Mouse (Mus musculus) embryo, embryonic 9.5 days (tissue): ENCODE results near the gene Trim46.

Source experiments
- DNase-seq: peaks from one replicate; pipeline ENCODE4 v3.0.0-alpha.2; 2017; ENCODE audit errors: extremely low spot score

Gene Trim46

DNA sequence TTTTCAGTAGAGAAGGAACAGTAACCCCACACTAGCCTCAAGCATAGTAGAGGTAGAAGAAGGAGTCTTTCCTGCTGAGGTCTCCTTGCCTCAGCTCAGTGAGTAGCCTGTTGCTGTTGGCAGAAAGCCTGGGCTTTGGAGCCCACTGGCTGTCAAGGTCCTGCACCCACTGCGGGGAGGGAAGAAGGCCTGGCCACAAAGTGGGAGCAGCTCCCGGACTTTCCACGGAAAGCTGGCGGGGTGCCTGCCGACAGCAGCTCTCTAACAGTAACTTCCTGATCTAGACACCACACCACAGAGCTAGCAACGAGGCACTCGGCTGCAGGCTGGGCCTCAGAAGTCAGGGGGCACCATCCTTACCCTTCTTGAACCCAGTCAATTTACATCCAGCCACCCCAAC, 35.4 kb downstream of the Trim46 start:
- no peak for DNase-seq

DNA sequence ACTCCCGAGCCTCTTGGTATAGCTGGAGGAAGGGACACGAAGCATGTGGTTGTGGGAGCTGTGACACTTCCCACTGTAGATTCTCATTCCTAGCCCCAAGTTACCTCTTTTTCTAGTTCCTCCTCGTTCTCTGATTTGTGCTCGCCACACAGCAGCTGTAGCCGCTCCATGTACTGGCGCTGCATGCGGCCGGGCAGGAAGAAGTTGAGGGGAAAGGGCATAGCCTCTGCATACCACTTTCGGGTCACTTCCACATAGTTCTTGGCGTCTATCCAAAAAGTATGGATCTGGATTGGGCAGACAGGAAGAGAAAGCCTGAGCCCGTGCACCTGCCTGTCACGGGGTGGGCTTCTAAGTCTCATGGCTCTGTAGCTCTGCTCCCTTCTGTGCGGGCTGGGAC, 35.9 kb downstream of the Trim46 start:
- no peak for DNase-seq

DNA sequence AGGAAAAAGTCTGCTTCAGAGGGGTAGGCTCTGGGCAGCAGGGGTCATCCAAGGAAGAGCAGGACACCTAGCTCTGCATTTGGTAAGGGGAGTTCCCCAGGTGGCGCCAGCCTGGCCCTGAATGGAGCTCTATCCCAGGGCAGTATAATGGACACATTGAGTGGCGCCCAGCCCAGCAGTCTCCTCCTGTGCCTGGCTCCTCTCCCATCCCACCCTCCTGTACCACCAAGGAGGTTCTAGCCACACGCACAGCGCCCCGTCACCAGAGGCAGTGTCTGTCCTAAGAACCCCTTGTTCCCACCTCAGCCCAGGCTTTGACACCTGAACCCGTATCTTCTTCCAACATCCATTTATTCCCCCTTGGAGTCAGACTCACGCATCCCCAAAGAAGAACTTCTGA, 36.4 kb downstream of the Trim46 start:
- no peak for DNase-seq

DNA sequence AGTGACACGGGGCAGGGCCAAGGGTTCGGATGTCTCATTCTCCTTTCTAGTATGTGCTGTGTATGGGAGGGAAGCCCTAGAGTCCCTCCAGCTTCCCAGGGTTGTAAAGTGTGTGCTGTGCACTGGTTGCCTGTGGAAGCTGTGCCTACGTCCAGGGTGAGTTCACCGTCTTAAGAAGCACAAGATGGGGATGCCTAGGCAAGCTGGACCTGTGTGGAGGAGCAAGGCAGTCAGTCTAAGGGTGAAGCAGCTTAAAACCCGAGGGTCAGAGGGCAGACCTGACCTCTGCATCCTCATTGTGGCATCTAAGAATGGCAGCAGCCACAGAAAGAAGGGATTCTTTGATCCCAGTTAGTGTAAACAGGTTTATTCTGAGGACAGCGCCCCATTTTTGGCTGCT, 37.4 kb downstream of the Trim46 start:
- DNase-seq: no peak

DNA sequence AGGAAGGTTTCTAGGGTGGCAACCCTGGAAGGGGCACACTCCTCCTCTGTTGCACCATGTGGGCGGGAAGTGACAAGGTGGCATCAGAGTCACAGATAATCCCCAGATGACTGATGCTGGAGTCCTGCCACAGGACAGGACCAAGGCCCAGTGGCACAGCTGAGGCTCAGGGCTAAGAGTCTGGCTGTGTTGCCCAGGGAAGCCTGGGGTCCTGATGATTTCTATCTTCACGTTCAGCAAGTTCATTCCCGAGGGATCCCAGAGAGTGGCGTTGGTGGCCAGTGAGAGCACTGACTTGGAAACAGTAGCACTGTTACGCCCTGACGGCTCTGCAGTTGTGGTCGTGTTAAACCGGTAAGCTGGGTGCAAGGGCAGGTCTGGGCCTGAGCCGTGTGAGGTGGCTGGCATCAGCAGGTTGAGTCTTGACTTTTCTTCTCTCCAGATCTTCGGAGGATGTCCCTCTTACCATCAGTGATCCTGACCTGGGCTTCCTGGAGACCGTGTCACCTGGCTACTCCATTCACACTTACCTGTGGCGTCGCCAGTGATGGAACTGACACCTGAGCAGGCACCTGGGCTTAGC, 37.9 kb downstream of the Trim46 start:
- DNase-seq: no peak

DNA sequence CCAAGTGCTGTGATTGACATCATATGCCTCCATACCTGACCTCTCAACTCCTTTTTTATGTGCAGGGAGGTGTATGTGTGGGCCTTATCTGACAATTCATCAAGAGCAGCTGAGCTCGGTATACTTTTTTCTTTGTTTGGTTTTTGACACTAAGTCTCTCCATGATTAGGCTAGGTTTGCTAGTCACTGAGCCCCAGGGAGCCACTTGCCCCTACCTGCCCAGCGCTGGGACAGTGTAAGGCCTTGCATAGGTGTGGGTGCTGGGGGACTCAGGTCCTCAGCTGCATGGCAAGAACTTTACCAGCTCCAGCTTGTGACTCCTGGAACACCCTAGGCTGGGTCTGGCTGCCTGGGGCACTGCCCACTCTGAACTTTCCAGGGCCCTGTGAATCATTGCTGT, 39.4 kb downstream of the Trim46 start:
- no peak for DNase-seq

DNA sequence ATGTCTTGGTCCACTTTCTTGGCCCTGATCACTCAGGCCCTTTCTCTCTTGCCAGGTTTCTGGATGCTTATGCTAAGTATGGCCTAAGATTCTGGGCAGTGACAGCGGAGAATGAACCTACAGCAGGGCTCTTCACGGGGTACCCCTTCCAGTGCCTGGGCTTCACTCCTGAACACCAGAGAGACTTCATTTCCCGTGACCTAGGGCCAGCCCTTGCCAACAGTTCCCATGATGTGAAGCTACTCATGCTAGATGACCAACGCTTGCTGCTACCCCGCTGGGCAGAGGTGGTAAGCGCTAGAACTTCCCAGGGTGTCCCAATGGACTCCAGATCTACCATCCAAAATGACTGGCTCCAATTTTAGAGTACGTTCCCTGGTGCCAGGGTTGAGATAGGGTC, 40.0 kb downstream of the Trim46 start:
- DNase-seq: no peak

DNA sequence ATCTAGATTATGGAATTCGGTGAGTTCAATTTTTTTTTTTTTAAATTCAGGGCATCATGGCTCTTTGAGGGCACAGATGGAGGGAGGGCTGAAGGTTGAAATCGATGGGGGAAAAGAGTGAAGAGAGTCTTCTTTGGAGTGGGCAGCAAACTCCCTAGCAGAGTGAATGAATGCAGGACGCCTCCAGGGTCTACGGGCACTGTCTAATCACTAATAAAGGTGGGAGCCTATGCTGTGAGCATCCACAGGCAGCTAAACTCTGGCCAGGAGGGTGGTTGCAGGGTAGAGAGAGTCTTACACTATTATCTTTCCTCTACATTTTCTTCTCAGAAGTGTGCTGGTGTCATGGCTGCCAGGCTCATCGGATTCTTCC, 43.0 kb downstream of the Trim46 start:
- DNase-seq: no peak

DNA sequence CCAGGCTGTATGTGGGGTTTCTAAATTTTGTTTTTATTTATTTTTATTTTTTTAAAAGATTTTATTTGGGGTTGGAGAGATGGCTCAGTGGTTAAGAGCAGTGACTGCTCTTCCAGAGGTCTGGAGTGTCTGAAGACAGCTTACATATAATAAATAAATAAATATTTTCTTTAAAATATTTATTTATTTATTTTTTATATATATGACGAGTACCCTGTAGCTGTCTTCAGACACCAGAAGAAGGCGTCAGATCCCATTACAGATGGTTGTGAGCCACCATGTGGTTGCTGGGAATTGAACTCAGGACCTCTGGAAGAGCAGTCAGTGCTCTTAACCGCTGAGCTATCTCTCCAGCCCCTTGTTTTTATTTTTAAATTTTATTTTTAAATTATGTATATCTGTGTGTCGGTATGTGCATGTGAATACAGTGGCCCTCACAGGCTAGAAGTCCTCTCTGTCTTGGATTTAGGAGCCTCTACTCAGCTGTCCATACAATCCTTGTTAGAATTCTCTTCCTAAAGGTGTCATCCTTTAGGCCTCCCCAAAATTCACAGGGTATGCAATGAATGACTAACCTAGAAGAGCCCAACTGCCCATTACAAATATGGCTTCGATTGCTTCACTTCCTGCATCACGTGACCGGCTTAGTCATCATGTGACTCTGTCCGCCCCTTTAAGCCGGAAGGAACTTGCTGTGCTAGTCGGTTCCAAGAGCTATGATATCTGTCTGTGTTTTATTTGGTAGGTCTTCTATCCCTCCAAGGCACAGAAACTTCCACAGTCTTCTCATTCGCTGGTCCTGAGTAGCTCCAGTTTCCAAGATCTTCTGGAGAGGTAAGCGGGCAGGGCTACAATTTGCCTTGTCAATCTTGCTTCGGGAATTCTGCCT, 43.6 kb downstream of the Trim46 start, which contains the start of gene Gba:
Gba (plus strand) TSS at position 676 of the 889 bp plus-strand sequence.
- peak; percentile 89 for DNase-seq

DNA sequence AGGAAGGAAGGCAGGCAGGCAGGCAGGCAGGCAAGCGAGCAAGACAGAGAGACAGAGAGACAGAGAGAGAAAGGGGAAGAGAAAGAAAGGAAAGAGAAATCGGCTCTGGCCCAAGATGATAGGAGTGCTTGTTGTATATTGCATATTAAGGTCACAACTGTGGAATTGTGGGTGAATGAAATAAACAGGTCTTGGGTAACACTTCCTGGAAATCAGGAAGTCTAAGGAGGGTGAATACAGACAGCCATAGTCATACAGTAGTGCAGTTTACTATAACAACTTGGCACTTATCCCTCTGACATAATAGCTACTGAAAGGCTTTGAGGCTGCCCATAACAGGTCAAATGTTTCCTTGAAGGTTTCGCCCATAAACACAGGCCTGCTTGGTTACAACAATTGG, 46.3 kb downstream of the Trim46 start:
- no peak for DNase-seq

DNA sequence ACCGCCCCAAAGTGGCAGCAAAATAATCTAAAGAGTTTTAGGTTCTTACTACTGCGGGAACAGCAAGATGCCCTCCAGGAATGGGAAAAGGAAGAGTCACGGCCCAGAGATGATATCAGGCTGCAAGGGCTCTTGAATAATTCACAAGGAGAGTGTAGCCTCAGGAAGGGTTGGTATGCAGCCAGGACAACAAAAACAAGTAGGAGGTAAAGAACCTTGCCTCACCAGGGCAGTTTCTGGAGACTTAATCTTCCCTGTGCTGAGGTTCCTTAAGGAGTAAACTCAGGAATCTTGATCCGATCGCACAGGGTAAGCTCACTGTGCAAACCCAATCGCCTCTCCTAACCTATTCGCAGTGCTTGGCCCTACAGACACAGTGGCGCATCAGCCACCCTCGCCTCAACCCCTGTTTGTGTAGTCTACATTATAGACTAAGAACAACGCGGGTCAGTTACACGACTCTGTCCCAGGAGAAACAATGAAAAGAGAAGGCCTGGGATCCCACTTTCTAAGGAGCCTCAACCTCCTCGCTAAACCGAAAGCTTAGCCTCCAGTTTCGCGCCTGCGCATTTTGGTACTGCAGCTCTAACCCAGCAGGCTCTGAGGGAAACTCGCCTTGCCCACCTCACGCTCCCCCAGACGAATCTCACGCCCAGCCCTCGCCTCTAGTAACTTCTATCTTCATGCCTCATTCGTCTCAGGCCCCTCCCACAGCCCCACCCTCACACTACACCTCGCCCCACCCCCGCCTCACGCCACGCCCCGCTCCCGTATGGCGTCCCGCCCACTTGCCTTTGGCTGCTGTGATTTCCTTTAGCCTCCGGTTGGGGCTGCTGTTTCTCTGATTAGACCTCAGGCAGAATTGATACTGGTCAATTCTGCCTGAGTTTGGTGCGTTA, 49.9 kb downstream of the Trim46 start:
- peak; percentile 97 for DNase-seq

DNA sequence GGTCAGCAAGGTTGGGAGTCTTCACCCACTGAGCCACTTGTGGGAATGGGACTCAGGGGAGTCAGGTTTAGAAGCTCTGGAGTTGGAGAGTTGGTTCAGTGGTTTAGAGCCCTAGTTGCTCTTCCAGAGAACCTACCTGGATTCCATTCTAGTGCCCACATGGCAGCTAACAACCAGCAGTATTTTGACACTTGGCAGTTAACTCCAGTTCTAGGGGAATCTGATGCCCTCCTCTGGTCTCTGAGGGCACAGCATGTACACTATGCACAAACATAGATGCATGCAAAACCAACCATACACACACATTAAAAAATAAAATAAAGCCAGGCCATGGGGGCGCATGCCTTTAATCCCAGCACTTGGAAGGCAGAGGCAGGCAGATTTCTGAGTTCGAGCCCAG, 52.3 kb downstream of the Trim46 start:
- DNase-seq: no peak

DNA sequence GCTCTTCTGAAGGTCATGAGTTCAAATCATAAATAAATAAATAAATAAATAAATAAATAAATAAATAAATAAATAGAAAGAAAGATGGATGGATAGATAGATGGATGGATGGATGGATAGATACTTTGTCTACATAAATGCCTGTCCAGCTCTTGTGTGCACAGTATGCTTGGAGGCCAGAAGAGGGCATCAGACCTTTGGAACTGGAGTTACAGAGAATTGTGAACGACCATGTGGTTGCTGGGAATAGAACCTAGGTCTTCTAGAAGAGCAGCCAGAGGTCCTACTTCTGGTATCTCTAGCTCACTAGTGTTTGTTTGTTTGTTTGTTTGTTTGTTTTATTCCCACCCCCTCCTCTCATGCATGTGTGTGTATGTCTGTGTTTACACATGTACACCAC, 52.8 kb downstream of the Trim46 start:
- no peak for DNase-seq

DNA sequence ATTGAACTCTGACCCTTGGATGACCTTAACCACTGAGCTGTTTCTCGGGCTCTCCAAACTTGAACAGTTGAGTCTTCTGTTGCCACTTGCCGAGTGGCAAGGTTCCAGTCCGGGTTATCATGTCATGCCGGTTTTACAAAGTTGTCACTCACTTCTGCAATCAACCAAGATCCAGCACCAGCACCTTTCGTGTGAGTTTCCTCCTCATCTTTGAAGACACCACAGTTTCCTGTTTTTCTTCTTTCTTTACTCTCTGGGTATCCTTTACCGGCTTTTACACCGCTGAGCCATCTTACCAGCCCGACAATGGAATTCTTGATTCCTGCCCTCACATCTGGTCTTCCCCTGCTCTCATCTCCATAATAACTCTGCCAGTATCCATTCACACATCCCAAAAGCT, 55.7 kb downstream of the Trim46 start:
- DNase-seq: no peak

DNA sequence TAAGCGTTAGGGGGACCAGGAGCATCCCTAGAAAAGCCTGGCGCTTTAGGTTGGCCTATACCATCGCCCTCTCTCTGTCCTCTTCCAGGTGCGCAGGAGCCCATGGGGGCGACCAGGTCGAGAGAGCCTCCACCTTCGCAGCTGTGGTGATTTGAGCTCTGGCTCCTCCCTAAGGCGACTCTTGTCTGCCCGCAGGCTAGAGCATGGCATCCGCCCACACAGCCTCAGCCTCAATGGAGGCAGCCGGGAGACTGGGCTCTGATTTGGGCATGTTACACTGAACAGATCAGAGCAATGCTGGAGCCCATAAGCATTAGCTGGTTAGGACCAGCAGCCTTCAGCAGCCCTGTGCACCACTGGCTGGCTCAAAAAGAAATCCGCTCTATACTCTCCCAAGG, 57.6 kb downstream of the Trim46 start:
- no peak for DNase-seq

DNA sequence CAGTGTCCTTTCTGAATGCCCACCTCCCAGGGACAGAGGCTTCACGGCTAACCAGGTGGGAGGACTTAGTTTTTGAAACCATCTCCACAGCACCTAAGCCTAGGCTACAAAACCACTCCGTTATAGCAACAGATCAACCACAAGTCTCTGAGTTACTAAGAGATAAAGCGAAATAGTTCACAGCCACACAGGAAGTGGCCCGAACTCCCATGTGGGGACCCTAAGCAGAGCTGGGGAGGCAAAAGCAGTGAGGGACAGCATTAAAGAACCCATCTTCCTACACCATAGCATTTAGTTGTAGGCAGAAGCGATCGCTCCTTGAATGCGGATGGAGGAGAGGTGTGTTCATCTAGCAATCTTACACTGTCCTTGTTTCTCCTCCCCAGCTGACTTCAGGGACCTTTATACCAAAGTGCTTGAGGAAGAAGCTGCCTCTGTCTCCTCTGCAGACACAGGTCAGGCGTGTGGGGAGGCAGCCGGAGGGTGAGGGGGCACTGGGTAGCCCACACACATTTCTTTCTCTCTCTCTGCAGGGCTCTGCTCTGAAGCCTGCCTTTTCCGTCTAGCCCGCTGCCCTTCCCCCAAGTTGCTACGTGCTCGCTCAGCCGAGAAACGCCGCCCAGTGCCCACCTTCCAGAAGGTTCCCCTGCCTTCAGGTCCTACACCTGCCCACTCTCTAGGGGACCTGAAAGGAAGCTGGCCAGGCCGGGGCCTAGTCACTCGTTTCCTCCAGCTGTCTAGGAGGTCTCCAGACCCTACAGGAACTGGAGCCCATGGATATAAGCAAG, 58.2 kb downstream of the Trim46 start:
- DNase-seq: no peak

DNA sequence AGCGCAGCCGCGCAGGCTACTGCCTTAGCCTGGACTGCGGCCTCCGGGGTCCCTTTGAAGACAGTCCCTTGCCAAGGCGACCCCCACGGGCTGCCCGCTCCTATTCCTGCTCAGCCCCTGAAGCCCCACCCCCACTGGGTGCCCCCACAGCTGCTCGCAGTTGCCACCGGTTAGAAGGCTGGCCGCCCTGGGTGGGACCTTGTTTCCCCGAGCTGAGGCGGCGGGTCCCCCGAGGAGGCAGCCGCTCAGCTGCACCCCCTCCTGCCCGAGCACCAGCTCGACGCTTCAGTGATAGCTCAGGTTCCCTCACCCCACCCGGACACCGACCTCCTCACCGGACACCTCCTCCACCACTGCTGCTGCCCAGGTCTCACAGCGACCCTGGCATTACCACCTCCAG, 58.9 kb downstream of the Trim46 start:
- DNase-seq: no peak
